Mouse (Mus musculus): ENCODE results near the gene Rufy3.

The Rufy3 gene

GRCm38 (mm10) chr5:88574829-88575228 is 10.0 kb downstream of the Rufy3 start:
- in situ Hi-C loops (cut with MboI, MseI): loop anchor here (5.0 kb wide), 1 partner anchor 192 kb away; no protein-coding TSS in a partner anchor

GRCm38 (mm10) chr5:88575506-88576338 is 10.9 kb downstream of the Rufy3 start:
- in situ Hi-C loops (cut with MboI, MseI): loop anchor here (5.0 kb wide), 1 partner anchor 192 kb away; no protein-coding TSS in a partner anchor

GRCm38 (mm10) chr5:88580681-88581080 is 15.8 kb downstream of the Rufy3 start:
- in situ Hi-C loops (cut with MboI, MseI): loop anchor here (10.0 kb wide), 1 partner anchor 1474 kb away; no protein-coding TSS in a partner anchor

GRCm38 (mm10) chr5:88581343-88581742 is 16.5 kb downstream of the Rufy3 start:
- in situ Hi-C loops (cut with MboI, MseI): loop anchor here (10.0 kb wide), 1 partner anchor 1473 kb away; no protein-coding TSS in a partner anchor

- in situ Hi-C loops (cut with MboI, MseI): loop anchor here (10.0 kb wide), 1 partner anchor 1471 kb away; no protein-coding TSS in a partner anchor
Observed at GRCm38 (mm10) chr5:88583271-88584031, 18.6 kb downstream of the Rufy3 start.

- in situ Hi-C loops (cut with MboI, MseI): loop anchor here (10.0 kb wide), 1 partner anchor 1471 kb away; no protein-coding TSS in a partner anchor
Observed at GRCm38 (mm10) chr5:88584061-88584460, 19.2 kb downstream of the Rufy3 start.

GRCm38 (mm10) chr5:88586407-88587174 is 21.8 kb downstream of the Rufy3 start:
- in situ Hi-C loops (cut with MboI, MseI): loop anchor here (5.0 to 10.0 kb wide), 2 partner anchors 61 to 1468 kb away; no protein-coding TSS in a partner anchor

GRCm38 (mm10) chr5:88587211-88587934 is 22.5 kb downstream of the Rufy3 start:
- in situ Hi-C loops (cut with MboI, MseI): loop anchor here (5.0 to 10.0 kb wide), 2 partner anchors 60 to 1467 kb away; no protein-coding TSS in a partner anchor

GRCm38 (mm10) chr5:88588481-88588880 is 23.6 kb downstream of the Rufy3 start:
- in situ Hi-C loops (cut with MboI, MseI): loop anchor here (5.0 to 10.0 kb wide), 2 partner anchors 59 to 1466 kb away; no protein-coding TSS in a partner anchor

- in situ Hi-C loops (cut with MboI, MseI): no loop called here
Observed at GRCm38 (mm10) chr5:88593421-88594172, 28.8 kb downstream of the Rufy3 start.

GRCm38 (mm10) chr5:88594173-88594569 is 29.3 kb downstream of the Rufy3 start:
- in situ Hi-C loops (cut with MboI, MseI): no loop called here

- in situ Hi-C loops (cut with MboI, MseI): no loop called here
Observed at GRCm38 (mm10) chr5:88595537-88596455, 31.0 kb downstream of the Rufy3 start.

- in situ Hi-C loops (cut with MboI, MseI): no loop called here
Observed at GRCm38 (mm10) chr5:88598961-88599360, 34.1 kb downstream of the Rufy3 start.

- in situ Hi-C loops (cut with MboI, MseI): no loop called here
Observed at GRCm38 (mm10) chr5:88602030-88602429, 37.2 kb downstream of the Rufy3 start.

- in situ Hi-C loops (cut with MboI, MseI): no loop called here
Observed at GRCm38 (mm10) chr5:88602713-88603112, 37.9 kb downstream of the Rufy3 start.

- in situ Hi-C loops (cut with MboI, MseI): no loop called here
Observed at GRCm38 (mm10) chr5:88604046-88604445, 39.2 kb downstream of the Rufy3 start.

GRCm38 (mm10) chr5:88604641-88605358 is 40.0 kb downstream of the Rufy3 start:
- in situ Hi-C loops (cut with MboI, MseI): no loop called here

- in situ Hi-C loops (cut with MboI, MseI): no loop called here
Observed at GRCm38 (mm10) chr5:88614129-88614528, 49.3 kb downstream of the Rufy3 start.
